Comparison of ENCODE assay signal across 21 mouse cellular contexts in the genomic region with DNA sequence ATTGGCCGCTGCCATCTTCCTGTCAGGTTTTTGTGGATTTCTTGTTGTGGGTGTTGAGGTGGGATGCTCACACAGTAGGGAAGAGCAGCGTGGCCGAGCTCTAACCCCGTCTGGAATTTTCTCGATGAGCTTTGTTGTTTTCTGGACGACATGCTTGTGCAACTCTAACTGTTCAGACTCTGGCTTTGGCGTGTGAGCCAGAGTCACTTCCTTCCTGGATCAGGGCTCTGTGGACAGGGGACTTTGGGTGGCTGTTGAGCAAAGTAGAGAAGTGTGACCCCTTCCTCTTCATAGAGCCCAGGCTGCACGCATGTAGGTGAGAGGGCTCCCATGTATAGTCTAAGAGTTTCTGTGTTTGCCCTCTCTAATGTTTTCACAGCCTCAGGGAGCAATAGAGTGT. TPM values are rescaled to one million over a fixed set of nuclear protein-coding genes. Genes with fewer than 3 reads are reported as not detected.
A peak's percentile ranks its signal among the peaks of the same experiment; 100 is the strongest.
DNase-seq lines count a peak whose midpoint lies in the region; ATAC-seq and TF ChIP-seq lines count a peak whose summit lies in the region.
"Had no signal": no experiment of that assay in that cellular context is flagged by ENCODE, and none has a peak within 500 bp of the region (broad histone marks: within the 10 kb centered on the region; RNA-seq: fewer than 3 reads in every experiment).

No protein-coding gene starts in this region.

- H3K4me3 ChIP-seq in left cerebral cortex, adult 2 months, result no peak overlapping the region
- 0 out of 2 replicates have a peak overlapping the region, but pooled peaks have one; percentile 20 for H3K4me3 ChIP-seq in E14TG2a.4 (replicated peaks; ENCODE audit: low read length)
- H3K4me3 ChIP-seq in bone marrow macrophage, adult 2 months (ENCODE audit: insufficient read depth, low read length), result no peak overlapping the region
- H3K4me3 ChIP-seq in megakaryocyte, embryonic 14.5 days (replicated peaks), result peak overlapping the region; percentile 44
- no peak overlapping the region for H3K4me3 ChIP-seq in midbrain, embryonic 11.5 days (ENCODE audit: low read depth, low read length)
- H3K4me3 ChIP-seq: erythroblast, embryonic 14.5 days; limb, embryonic 12.5 days had no signal

- no peaks in the 10 kb centered on the region for H3K27me3 ChIP-seq in E14TG2a.4 (ENCODE audit: insufficient read depth, low read length)
- H3K27me3 ChIP-seq in megakaryocyte, embryonic 14.5 days (replicated peaks), result peaks cover 39% of the 10 kb centered on the region
- no peaks in the 10 kb centered on the region for H3K27me3 ChIP-seq in midbrain, embryonic 11.5 days (ENCODE audit: control insufficient read depth, insufficient read depth, low read length)
- H3K27me3 ChIP-seq: limb, embryonic 12.5 days had no signal

- TF ChIP-seq POLR2A in bone marrow macrophage, adult 2 months (IDR thresholded peaks at IDR 0.05; ENCODE audit: borderline replicate concordance, low read depth, low read length), result no peak

- H3K4me2 ChIP-seq in midbrain, embryonic 11.5 days, result no peak overlapping the region
- H3K4me2 ChIP-seq: hindbrain, embryonic 14.5 days; limb, embryonic 12.5 days had no signal

- intact Hi-C loops in left cerebral cortex, adult 2 months (cut with DNase I), result no loop called here

- no peak for ATAC-seq in midbrain, embryonic 11.5 days (ENCODE audit: low FRiP score)
- ATAC-seq: forebrain, postnatal 0 days; intestine, postnatal 0 days had no signal

- no peak for DNase-seq in left cerebral cortex, adult 2 months (ENCODE audit: extremely low spot score in 1 of 2, low spot score in 2 of 2)
- no peak for DNase-seq in left cerebral cortex, adult 9 months (ENCODE audit: low spot score in 2 of 2)
- DNase-seq in midbrain, embryonic 11.5 days (ENCODE audit: low spot score, missing footprints), result no peak
- no peak for DNase-seq in left cerebral cortex, adult 18-20 months (ENCODE audit: low spot score in 2 of 2)
- DNase-seq: adrenal gland, postnatal 10 days; cerebellum, postnatal 10 days; forebrain, postnatal 0 days; gastrocnemius, postnatal 10 days; kidney, postnatal 4 days; layer of hippocampus, postnatal 36 days; right cerebral cortex, postnatal 25 days; thymus, adult 2 months had no signal

- no peak overlapping the region for H3K9ac ChIP-seq in midbrain, embryonic 11.5 days (ENCODE audit: low read length)
- H3K9ac ChIP-seq: forebrain, postnatal 0 days; hindbrain, embryonic 14.5 days; limb, embryonic 12.5 days had no signal

- peaks cover 86% of the 10 kb centered on the region for H3K4me1 ChIP-seq in E14TG2a.4 (replicated peaks; ENCODE audit: low read depth, low read length)
- peaks cover 76% of the 10 kb centered on the region for H3K4me1 ChIP-seq in bone marrow macrophage, adult 2 months (ENCODE audit: control insufficient read depth, insufficient read depth, low read length)
- peaks cover 39% of the 10 kb centered on the region for H3K4me1 ChIP-seq in megakaryocyte, embryonic 14.5 days
- no peaks in the 10 kb centered on the region for H3K4me1 ChIP-seq in midbrain, embryonic 11.5 days (ENCODE audit: control insufficient read depth, insufficient read depth, low read length)
- H3K4me1 ChIP-seq: limb, embryonic 12.5 days had no signal

- H3K27ac ChIP-seq in left cerebral cortex, adult 2 months, result peak overlapping the region; percentile 32
- H3K27ac ChIP-seq in bone marrow macrophage, adult 2 months (ENCODE audit: insufficient read depth, low read depth, low read length), result peak overlapping the region; percentile 76
- no peak overlapping the region for H3K27ac ChIP-seq in midbrain, embryonic 11.5 days (ENCODE audit: low read depth, low read length)
- H3K27ac ChIP-seq: hindbrain, embryonic 14.5 days; limb, embryonic 12.5 days had no signal

- WGBS in midbrain, embryonic 11.5 days, result 84% methylated on average over 8 of the region's 8 CpGs

- no peaks in the 10 kb centered on the region for H3K9me3 ChIP-seq in E14TG2a.4 (ENCODE audit: low read length)
- no peaks in the 10 kb centered on the region; the same call in 1 of the 2 replicates for H3K9me3 ChIP-seq in megakaryocyte, embryonic 14.5 days
- H3K9me3 ChIP-seq in midbrain, embryonic 11.5 days (ENCODE audit: control insufficient read depth, low read length), result no peaks in the 10 kb centered on the region
- H3K9me3 ChIP-seq: limb, embryonic 12.5 days had no signal

- no peak for TF ChIP-seq CTCF in left cerebral cortex, adult 2 months (IDR thresholded peaks at IDR 0.05)
- no peak for TF ChIP-seq CTCF in E14TG2a.4 (conservative IDR thresholded peaks at IDR 0.05; ENCODE audit: low read length)
- no peak for TF ChIP-seq CTCF in bone marrow macrophage, adult 2 months (IDR thresholded peaks at IDR 0.05; ENCODE audit: low read depth, low read length)

- no peaks in the 10 kb centered on the region for H3K36me3 ChIP-seq in E14TG2a.4 (ENCODE audit: insufficient read depth, low read length)
- no peaks in the 10 kb centered on the region for H3K36me3 ChIP-seq in megakaryocyte, embryonic 14.5 days (replicated peaks; ENCODE audit: low read length)
- H3K36me3 ChIP-seq in midbrain, embryonic 11.5 days (ENCODE audit: control insufficient read depth, insufficient read depth, low read length), result no peaks in the 10 kb centered on the region
- H3K36me3 ChIP-seq: limb, embryonic 12.5 days had no signal

RNA-seq across cellular contexts. Expression of a gene that starts 15.8 kb away (rescaled TPM):
- 10 to 100 TPM; 21.6 to 25.6 TPM for total RNA-seq in left cerebral cortex, adult 2 months (2021)
- 54.3 and 57.5 TPM in 2 replicates for polyA plus RNA-seq in bone marrow macrophage, adult 2 months (2012; ENCODE audit: insufficient read depth, insufficient read length, missing spikeins)
- 31.8 and 48.4 TPM in 2 replicates for polyA plus RNA-seq in megakaryocyte, embryonic 14.5 days (2012; ENCODE audit: insufficient read depth, low replicate concordance)
- 1.6 and 1.9 TPM in 2 replicates for polyA plus RNA-seq in midbrain, embryonic 11.5 days (2014; fragmentation: Nextera tagmentation; extraction: Ambion mirVana)
- total RNA-seq in left cerebral cortex, adult 18-20 months (2021), result 10 to 100 TPM; 23.5 to 25.4 TPM

RNA-seq across cellular contexts. Expression of a gene that starts 30.3 kb away (rescaled TPM):
- total RNA-seq in left cerebral cortex, adult 2 months (2021), result 10 to 100 TPM; 41.5 to 43.0 TPM
- polyA plus RNA-seq in bone marrow macrophage, adult 2 months (2012; ENCODE audit: insufficient read depth, insufficient read length, missing spikeins), result 27.7 and 30.8 TPM in 2 replicates
- 2.8 and 7.5 TPM in 2 replicates for polyA plus RNA-seq in megakaryocyte, embryonic 14.5 days (2012; ENCODE audit: insufficient read depth, low replicate concordance)
- 60.9 and 62.4 TPM in 2 replicates for polyA plus RNA-seq in midbrain, embryonic 11.5 days (2014; fragmentation: Nextera tagmentation; extraction: Ambion mirVana)
- 10 to 100 TPM; 35.3 to 46.6 TPM for total RNA-seq in left cerebral cortex, adult 18-20 months (2021)

RNA-seq across cellular contexts. Expression of a gene that starts 42.7 kb away (rescaled TPM):
- total RNA-seq in left cerebral cortex, adult 2 months (2021), result 10 to 100 TPM; 71.4 to 72.8 TPM
- 27.9 and 32.1 TPM in 2 replicates for polyA plus RNA-seq in bone marrow macrophage, adult 2 months (2012; ENCODE audit: insufficient read depth, insufficient read length, missing spikeins)
- polyA plus RNA-seq in megakaryocyte, embryonic 14.5 days (2012; ENCODE audit: insufficient read depth, low replicate concordance), result 10.1 and 13.2 TPM in 2 replicates
- 1.0 and 1.7 TPM in 2 replicates for polyA plus RNA-seq in midbrain, embryonic 11.5 days (2014; fragmentation: Nextera tagmentation; extraction: Ambion mirVana)
- total RNA-seq in left cerebral cortex, adult 18-20 months (2021), result 10 to 100 TPM; 70.1 to 80.2 TPM

RNA-seq across cellular contexts. Expression of a gene that starts 49.5 kb away (rescaled TPM):
- total RNA-seq in left cerebral cortex, adult 2 months (2021), result 100 to 1,000 TPM; 221 to 228 TPM
- 300 and 316 TPM in 2 replicates for polyA plus RNA-seq in bone marrow macrophage, adult 2 months (2012; ENCODE audit: insufficient read depth, insufficient read length, missing spikeins)
- polyA plus RNA-seq in megakaryocyte, embryonic 14.5 days (2012; ENCODE audit: insufficient read depth, low replicate concordance), result 5.0 and 27.4 TPM in 2 replicates
- 223 and 232 TPM in 2 replicates for polyA plus RNA-seq in midbrain, embryonic 11.5 days (2014; fragmentation: Nextera tagmentation; extraction: Ambion mirVana)
- total RNA-seq in left cerebral cortex, adult 18-20 months (2021), result 100 to 1,000 TPM; 210 to 217 TPM

RNA-seq across cellular contexts. Expression of a gene that starts 53.6 kb away (rescaled TPM):
- total RNA-seq in left cerebral cortex, adult 2 months (2021), result not detected
- not detected in 2 replicates for polyA plus RNA-seq in bone marrow macrophage, adult 2 months (2012; ENCODE audit: insufficient read depth, insufficient read length, missing spikeins)
- not detected in 2 replicates for polyA plus RNA-seq in megakaryocyte, embryonic 14.5 days (2012; ENCODE audit: insufficient read depth, low replicate concordance)
- 0.42 and 0.47 TPM in 2 replicates for polyA plus RNA-seq in midbrain, embryonic 11.5 days (2014; fragmentation: Nextera tagmentation; extraction: Ambion mirVana)
- total RNA-seq in left cerebral cortex, adult 18-20 months (2021), result not detected
- total RNA-seq: adrenal gland, postnatal 10 days; forebrain, postnatal 0 days; gastrocnemius, postnatal 10 days; midbrain, postnatal 0 days had no signal
- polyA plus RNA-seq: erythroblast, embryonic 14.5 days; forebrain, postnatal 0 days; hindbrain, embryonic 14.5 days; intestine, postnatal 0 days; limb, embryonic 12.5 days; neural tube, embryonic 11.5 days; thymus, adult 2 months had no signal

Comparison
In these comparisons a context has a peak if more than half of its experiments do, and no peak if none do; other contexts are left out.
1. H3K4me3 ChIP-seq: peak in E14TG2a.4 (single experiment) and megakaryocyte, embryonic 14.5 days (single experiment); none in left cerebral cortex, adult 2 months (single experiment), bone marrow macrophage, adult 2 months (single experiment) and midbrain, embryonic 11.5 days (single experiment).
2. RNA of a gene that starts 15.8 kb away (polyA plus RNA-seq): 54.3 to 57.5 TPM in bone marrow macrophage, adult 2 months and 31.8 to 48.4 TPM in megakaryocyte, embryonic 14.5 days; 1.6 to 1.9 TPM in midbrain, embryonic 11.5 days; every median in the first group is over 10 times any median in the second.